Mouse (Mus musculus) left cerebral cortex, adult 11 months (tissue): Measurements from ENCODE around the gene Acat1.

Experiments used
- DNase-seq: peaks from one replicate; pipeline ENCODE4 v3.0.0; 2022; ENCODE audit warnings: low spot score

The Acat1 gene

GRCm38 (mm10) chr9:53535416-53536320, 74.5 kb downstream of the Acat1 start:
- DNase-seq: no peak
